Mouse (Mus musculus): ENCODE data around the gene Spata48. TPM values are rescaled to one million over a fixed set of nuclear protein-coding genes. Genes with fewer than 3 reads are reported as not detected.
A peak's percentile ranks its signal among the peaks of the same experiment; 100 is the strongest.

Spata48 gene
- 1 to 10 TPM in 1 of 2 experiments, under 1 TPM in 1; 0.91 to 2.0 TPM for total RNA-seq (2021)
- long read RNA-seq, partial matches to known transcripts = 0 of 2 reads
- long read RNA-seq, other reads (novel, unspliced or antisense) = 2 of 2 reads

GRCm38 (mm10) chr11:11461635-11462560 lies at the start of gene Spata48, which contains the start of gene Zpbp:
TSS of gene Spata48 (plus strand) at chr11:11462094.
TSS of gene Zpbp (minus strand) at chr11:11462408.
- peak; percentile 77 to 94 for DNase-seq (ENCODE audit: low spot score in 2 of 2)

GRCm38 (mm10) chr11:11414188-11414587 lies 47.7 kb upstream of the Spata48 start:
- DNase-seq (ENCODE audit: low spot score in 2 of 2) = no peak

GRCm38 (mm10) chr11:11417356-11417755 lies 44.5 kb upstream of the Spata48 start:
- no peak for DNase-seq (ENCODE audit: low spot score in 2 of 2)

- DNase-seq (ENCODE audit: low spot score in 2 of 2) = no peak
These were observed 6.9 kb upstream of the Spata48 start for GRCm38 (mm10) chr11:11455037-11455436.

- no peak for DNase-seq (ENCODE audit: low spot score in 2 of 2)
These were observed 632 bp downstream of the Spata48 start for GRCm38 (mm10) chr11:11462561-11462890.

- DNase-seq (ENCODE audit: low spot score in 2 of 2) = no peak
These were observed 7.0 kb downstream of the Spata48 start for GRCm38 (mm10) chr11:11468924-11469323.

GRCm38 (mm10) chr11:11484378-11484777 lies 22.5 kb downstream of the Spata48 start:
- no peak for DNase-seq (ENCODE audit: low spot score in 2 of 2)

- DNase-seq (ENCODE audit: low spot score in 2 of 2) = no peak
These were observed 30.1 kb downstream of the Spata48 start for GRCm38 (mm10) chr11:11492044-11492443.

GRCm38 (mm10) chr11:11495697-11496096 lies 33.8 kb downstream of the Spata48 start:
- no peak for DNase-seq (ENCODE audit: low spot score in 2 of 2)

- peak in 1 of 2 experiments; percentile 34 for DNase-seq (ENCODE audit: low spot score in 2 of 2)
These were observed 38.0 kb downstream of the Spata48 start for GRCm38 (mm10) chr11:11499944-11500343.

- no peak for DNase-seq (ENCODE audit: low spot score in 2 of 2)
These were observed 44.3 kb downstream of the Spata48 start for GRCm38 (mm10) chr11:11506187-11506586.

GRCm38 (mm10) chr11:11509413-11509812 lies 47.5 kb downstream of the Spata48 start:
- no peak for DNase-seq (ENCODE audit: low spot score in 2 of 2)

- DNase-seq (ENCODE audit: low spot score in 2 of 2) = no peak
These were observed 50.2 kb downstream of the Spata48 start for GRCm38 (mm10) chr11:11512056-11512455.

GRCm38 (mm10) chr11:11513008-11513799 lies 51.3 kb downstream of the Spata48 start:
- DNase-seq (ENCODE audit: low spot score in 2 of 2) = no peak

- no peak for DNase-seq (ENCODE audit: low spot score in 2 of 2)
These were observed 53.0 kb downstream of the Spata48 start for GRCm38 (mm10) chr11:11514920-11515319.

- no peak for DNase-seq (ENCODE audit: low spot score in 2 of 2)
These were observed 56.0 kb downstream of the Spata48 start for GRCm38 (mm10) chr11:11517781-11518435.

GRCm38 (mm10) chr11:11519255-11520243 lies 57.7 kb downstream of the Spata48 start:
- DNase-seq (ENCODE audit: low spot score in 2 of 2) = no peak

GRCm38 (mm10) chr11:11521908-11522441 lies 60.1 kb downstream of the Spata48 start:
- no peak for DNase-seq (ENCODE audit: low spot score in 2 of 2)

- no peak for DNase-seq (ENCODE audit: low spot score in 2 of 2)
These were observed 66.9 kb downstream of the Spata48 start for GRCm38 (mm10) chr11:11528760-11529159.

GRCm38 (mm10) chr11:11529165-11529564 lies 67.3 kb downstream of the Spata48 start:
- no peak for DNase-seq (ENCODE audit: low spot score in 2 of 2)
